Mouse (Mus musculus) midbrain, embryonic 13.5 days (tissue): Measurements from ENCODE around the gene Ankib1. TPM values are rescaled to one million over a fixed set of nuclear protein-coding genes. Genes with fewer than 3 reads are reported as not detected.
"Not testable (repeated sequence)": the region's sequence is repeated elsewhere in the genome, so short reads cannot be mapped to it uniquely, and the experiment has no call there.

Experiments
- ATAC-seq: fragments of 200-750 bp; cut with Nextera tagmentation; 2 replicates; pipeline ENCODE4 v1.8.0; 2017; ENCODE audit warnings: mild to moderate bottlenecking, moderate TSS enrichment, moderate library complexity
- H3K27ac ChIP-seq: fragments of 300-500 bp; sonication (generic); 2 replicates; pipeline ENCODE4 v1.5.1; 2015; ENCODE audit warnings: inconsistent platforms, mild to moderate bottlenecking, moderate library complexity
- H3K27me3 ChIP-seq: fragments of 300-500 bp; sonication (generic); 2 replicates; pipeline ENCODE4 v1.6.1; 2015; ENCODE audit warnings: mild to moderate bottlenecking, inconsistent platforms
- H3K36me3 ChIP-seq: fragments of 300-500 bp; sonication (generic); 2 replicates; pipeline ENCODE4 v1.6.1; 2015; ENCODE audit warnings: mild to moderate bottlenecking, inconsistent platforms
- H3K4me1 ChIP-seq: fragments of 300-500 bp; sonication (generic); replicated peaks from 2 replicates; pipeline ENCODE4 v1.6.1; 2015; ENCODE audit warnings: inconsistent platforms
- H3K4me2 ChIP-seq: fragments of 300-500 bp; sonication (generic); replicated peaks from 2 replicates; pipeline ENCODE4 v1.6.1; 2015; ENCODE audit warnings: moderate library complexity, mild to moderate bottlenecking, inconsistent platforms
- H3K4me3 ChIP-seq: fragments of 300-500 bp; sonication (generic); replicated peaks from 2 replicates; pipeline ENCODE4 v1.5.1; 2015; ENCODE audit warnings: mild to moderate bottlenecking, inconsistent platforms
- H3K9ac ChIP-seq: fragments of 300-500 bp; sonication (generic); replicated peaks from 2 replicates; pipeline ENCODE4 v1.6.1; 2015; ENCODE audit warnings: mild to moderate bottlenecking, inconsistent platforms
- H3K9me3 ChIP-seq: fragments of 300-500 bp; sonication (generic); 2 replicates; pipeline ENCODE4 v1.6.1; 2016; ENCODE audit warnings: mild to moderate bottlenecking, inconsistent platforms
- WGBS: fragments of 180-500 bp; shearing (Covaris S2); methylation state at CpG from one replicate; pipeline ENCODE4 v1.1.7; 2015; 5-methylcytosine and 5-hydroxymethylcytosine counted together
- polyA plus RNA-seq: library from polyadenylated mRNA; unstranded; fragments of >200 nt; fragmentation: Nextera tagmentation; extraction: Ambion mirVana; gene quantifications from 2 replicates; pipeline ENCODE4 v1.2.1, GENCODE M21; 2015

Gene Ankib1
- polyA plus RNA-seq, 1 experiment from 2014 or later: 18.2 TPM

- 89% methylated on average over 4 of the region's 4 CpGs for WGBS
- no peak overlapping the region for H3K9ac ChIP-seq
- H3K36me3 ChIP-seq: no peaks in the 10 kb centered on the region
- H3K4me1 ChIP-seq: no peaks in the 10 kb centered on the region
- no peaks in the 10 kb centered on the region for H3K9me3 ChIP-seq
- H3K4me3 ChIP-seq: no peak overlapping the region
- no peak for ATAC-seq
- H3K27me3 ChIP-seq: no peaks in the 10 kb centered on the region
- H3K27ac ChIP-seq: no peak overlapping the region
- no peak overlapping the region for H3K4me2 ChIP-seq
Measured at GRCm38 (mm10) chr5:3787548-3787947, 15.2 kb downstream of the Ankib1 start.

- Histone ChIP-seq H3K9me3 (no peaks in the 10 kb centered on the region), H3K27me3 (no peaks in the 10 kb centered on the region), H3K9ac (no peak overlapping the region), H3K4me3 (no peak overlapping the region), H3K27ac (no peak overlapping the region), H3K4me2 (no peak overlapping the region), H3K4me1 (no peaks in the 10 kb centered on the region), H3K36me3 (no peaks in the 10 kb centered on the region)
- ATAC-seq: no peak
- 73% methylated on average over 1 of the region's 1 CpGs for WGBS
Measured at GRCm38 (mm10) chr5:3784751-3785496, 17.8 kb downstream of the Ankib1 start.

GRCm38 (mm10) chr5:3783947-3784681, 18.6 kb downstream of the Ankib1 start:
- Histone ChIP-seq H3K4me2 (no peak overlapping the region), H3K9ac (no peak overlapping the region), H3K27me3 (no peaks in the 10 kb centered on the region), H3K9me3 (no peaks in the 10 kb centered on the region), H3K4me1 (no peaks in the 10 kb centered on the region), H3K36me3 (no peaks in the 10 kb centered on the region), H3K4me3 (no peak overlapping the region), H3K27ac (no peak overlapping the region)
- no peak for ATAC-seq
- 94% methylated on average over 2 of the region's 2 CpGs for WGBS

GRCm38 (mm10) chr5:3782670-3783069, 20.1 kb downstream of the Ankib1 start:
- Histone ChIP-seq H3K4me1 (no peaks in the 10 kb centered on the region), H3K4me2 (no peak overlapping the region), H3K27ac (no peak overlapping the region), H3K27me3 (no peaks in the 10 kb centered on the region), H3K36me3 (no peaks in the 10 kb centered on the region), H3K4me3 (no peak overlapping the region), H3K9ac (no peak overlapping the region), H3K9me3 (no peaks in the 10 kb centered on the region)
- no peak for ATAC-seq

GRCm38 (mm10) chr5:3772017-3772416, 30.7 kb downstream of the Ankib1 start:
- ATAC-seq: peak; percentile 55; the same call in 1 of the 2 replicates
- Histone ChIP-seq H3K9ac (no peak overlapping the region), H3K4me3 (no peak overlapping the region), H3K27ac (peak overlapping the region; percentile 12; the same call in 1 of the 2 replicates), H3K4me2 (no peak overlapping the region), H3K36me3 (peaks cover 4% of the 10 kb centered on the region), H3K27me3 (no peaks in the 10 kb centered on the region), H3K9me3 (no peaks in the 10 kb centered on the region), H3K4me1 (peaks cover 7% of the 10 kb centered on the region; the same call in 1 of the 2 replicates)
- WGBS: 60% methylated on average over 3 of the region's 3 CpGs

GRCm38 (mm10) chr5:3771512-3771911, 31.2 kb downstream of the Ankib1 start:
- Histone ChIP-seq H3K27me3 (no peaks in the 10 kb centered on the region), H3K36me3 (peaks cover 9% of the 10 kb centered on the region), H3K4me2 (no peak overlapping the region), H3K4me1 (peaks cover 7% of the 10 kb centered on the region; the same call in 1 of the 2 replicates), H3K4me3 (no peak overlapping the region), H3K9me3 (no peaks in the 10 kb centered on the region), H3K27ac (peak overlapping the region; percentile 12; the same call in 1 of the 2 replicates), H3K9ac (no peak overlapping the region)
- ATAC-seq: peak; percentile 60; the same call in 1 of the 2 replicates
- WGBS: 65% methylated on average over 3 of the region's 3 CpGs

GRCm38 (mm10) chr5:3750536-3750935, 52.2 kb downstream of the Ankib1 start:
- H3K27me3 ChIP-seq, H3K9me3 ChIP-seq, H3K4me2 ChIP-seq, H3K9ac ChIP-seq, H3K27ac ChIP-seq, ATAC-seq, H3K4me3 ChIP-seq, H3K4me1 ChIP-seq: not testable (repeated sequence)
- H3K36me3 ChIP-seq: peaks cover 15% of the 10 kb centered on the region

GRCm38 (mm10) chr5:3732846-3733245, 69.9 kb downstream of the Ankib1 start:
- peaks cover 16% of the 10 kb centered on the region for H3K36me3 ChIP-seq
- H3K9me3 ChIP-seq, H3K4me3 ChIP-seq, ATAC-seq, H3K9ac ChIP-seq, H3K4me1 ChIP-seq, H3K4me2 ChIP-seq, H3K27ac ChIP-seq, H3K27me3 ChIP-seq: not testable (repeated sequence)
- 97% methylated on average over 21 of the region's 24 CpGs for WGBS

GRCm38 (mm10) chr5:3728820-3729219, 73.9 kb downstream of the Ankib1 start:
- no peak overlapping the region for H3K9ac ChIP-seq
- no peaks in the 10 kb centered on the region for H3K9me3 ChIP-seq
- no peak overlapping the region for H3K27ac ChIP-seq
- no peak overlapping the region for H3K4me2 ChIP-seq
- no peaks in the 10 kb centered on the region for H3K27me3 ChIP-seq
- no peaks in the 10 kb centered on the region for H3K4me1 ChIP-seq
- no peak for ATAC-seq
- 86% methylated on average over 5 of the region's 5 CpGs for WGBS
- peaks cover 23% of the 10 kb centered on the region for H3K36me3 ChIP-seq
- no peak overlapping the region for H3K4me3 ChIP-seq

GRCm38 (mm10) chr5:3725491-3725890, 77.2 kb downstream of the Ankib1 start:
- Histone ChIP-seq H3K4me1 (no peaks in the 10 kb centered on the region), H3K4me3 (no peak overlapping the region), H3K4me2 (no peak overlapping the region), H3K9me3 (no peaks in the 10 kb centered on the region), H3K9ac (no peak overlapping the region), H3K27ac (no peak overlapping the region), H3K36me3 (peaks cover 39% of the 10 kb centered on the region), H3K27me3 (no peaks in the 10 kb centered on the region)
- 89% methylated on average over 1 of the region's 1 CpGs for WGBS
- ATAC-seq: no peak

GRCm38 (mm10) chr5:3723415-3723814, 79.3 kb downstream of the Ankib1 start:
- Histone ChIP-seq H3K27me3 (no peaks in the 10 kb centered on the region), H3K9me3 (no peaks in the 10 kb centered on the region), H3K27ac (no peak overlapping the region), H3K4me2 (no peak overlapping the region), H3K9ac (no peak overlapping the region), H3K4me1 (no peaks in the 10 kb centered on the region), H3K36me3 (peaks cover 51% of the 10 kb centered on the region), H3K4me3 (no peak overlapping the region)
- no peak for ATAC-seq
- WGBS: 94% methylated on average over 2 of the region's 2 CpGs

- H3K9me3 ChIP-seq: no peaks in the 10 kb centered on the region
- H3K4me3 ChIP-seq: no peak overlapping the region
- H3K9ac ChIP-seq: no peak overlapping the region
- no peaks in the 10 kb centered on the region for H3K4me1 ChIP-seq
- ATAC-seq: no peak
- no peak overlapping the region for H3K4me2 ChIP-seq
- no peak overlapping the region for H3K27ac ChIP-seq
- no peaks in the 10 kb centered on the region for H3K27me3 ChIP-seq
- H3K36me3 ChIP-seq: peaks cover 50% of the 10 kb centered on the region
- WGBS: 96% methylated on average over 2 of the region's 2 CpGs
Measured at GRCm38 (mm10) chr5:3722873-3723272, 79.9 kb downstream of the Ankib1 start.
